Mouse (Mus musculus): ENCODE measurements around the gene Tle3.

Tle3 gene

DNA sequence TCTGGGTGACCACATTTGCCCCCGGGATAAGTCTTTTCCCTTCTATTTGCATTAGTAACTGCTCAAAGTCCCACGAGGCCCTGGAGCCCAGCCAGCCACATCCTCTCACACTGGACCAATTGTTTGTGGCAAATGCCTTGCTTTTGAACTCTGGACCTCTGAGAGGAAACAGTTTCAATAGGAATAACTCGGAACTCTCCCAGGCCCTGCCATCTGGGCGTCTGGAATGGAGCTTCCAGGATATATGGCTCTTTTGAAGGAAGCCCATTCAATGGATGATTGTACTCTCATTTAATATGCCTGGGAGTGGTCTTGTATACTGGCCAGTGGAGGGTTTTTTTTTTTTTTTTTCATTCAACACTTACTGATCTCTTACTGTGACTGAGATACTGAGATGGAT is 21.0 kb upstream of the Tle3 start:
- peak; percentile 82 for DNase-seq (ENCODE audit: extremely low read depth, insufficient read length, low spot score)

DNA sequence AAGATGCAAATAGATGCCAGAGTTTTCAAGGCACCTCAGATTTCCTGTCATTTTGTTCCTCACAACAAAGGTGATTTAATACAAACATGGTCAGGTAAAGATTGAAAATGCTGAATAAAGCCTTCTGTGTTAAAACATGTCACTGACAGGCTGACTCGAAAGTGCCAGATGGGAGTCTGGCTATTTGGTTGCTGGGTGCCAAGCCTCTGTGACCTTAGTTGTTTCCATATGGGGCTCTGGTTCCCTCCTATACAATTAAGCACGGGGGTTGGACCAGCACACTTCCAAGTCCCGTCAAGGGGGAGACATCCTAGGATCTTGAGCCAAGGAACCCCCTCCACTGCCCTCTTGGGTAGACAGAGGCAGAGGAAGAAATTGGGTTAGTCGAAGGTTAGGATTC is 13.2 kb upstream of the Tle3 start:
- no peak for DNase-seq (ENCODE audit: extremely low read depth, insufficient read length, low spot score)

DNA sequence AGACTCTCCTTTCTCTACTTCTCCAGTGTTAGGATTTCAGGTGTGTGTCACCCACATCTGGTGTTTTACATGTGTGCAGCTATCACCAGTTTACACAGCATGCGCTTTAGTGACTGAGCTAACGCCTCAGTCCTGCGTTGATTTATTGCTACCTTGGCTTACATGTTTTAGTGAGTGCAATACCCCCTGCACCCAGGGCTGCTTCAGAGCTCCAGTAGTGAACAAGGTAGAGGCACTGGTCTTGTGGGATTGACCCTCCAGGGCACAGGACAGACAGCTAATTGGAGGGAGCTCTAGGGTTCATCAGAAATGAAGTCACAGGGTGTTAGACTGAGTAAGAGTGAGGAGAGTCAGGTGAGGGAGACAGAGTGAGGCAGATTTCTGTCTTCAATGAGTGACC is 12.4 kb upstream of the Tle3 start:
- no peak for DNase-seq (ENCODE audit: extremely low read depth, insufficient read length, low spot score)

DNA sequence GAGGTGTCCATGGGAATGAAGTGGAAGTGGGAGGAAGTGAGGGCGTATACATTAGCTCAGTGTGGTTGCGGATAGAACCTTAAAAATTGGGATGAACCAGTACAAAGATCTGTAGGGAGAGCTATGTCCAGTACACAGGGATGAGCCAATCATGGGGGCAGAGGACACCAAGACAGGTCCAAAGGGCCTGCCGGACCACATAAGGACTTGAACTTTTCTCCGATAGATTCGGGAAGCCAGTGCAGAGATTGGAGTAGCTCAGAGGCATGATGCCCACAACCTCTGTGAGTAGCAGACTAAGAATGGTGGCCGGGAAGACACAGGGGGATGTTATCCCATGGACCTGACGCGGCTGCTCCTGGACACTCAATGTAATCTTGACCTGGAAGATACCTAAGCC is 12.0 kb upstream of the Tle3 start:
- DNase-seq (ENCODE audit: extremely low read depth, insufficient read length, low spot score): no peak

DNA sequence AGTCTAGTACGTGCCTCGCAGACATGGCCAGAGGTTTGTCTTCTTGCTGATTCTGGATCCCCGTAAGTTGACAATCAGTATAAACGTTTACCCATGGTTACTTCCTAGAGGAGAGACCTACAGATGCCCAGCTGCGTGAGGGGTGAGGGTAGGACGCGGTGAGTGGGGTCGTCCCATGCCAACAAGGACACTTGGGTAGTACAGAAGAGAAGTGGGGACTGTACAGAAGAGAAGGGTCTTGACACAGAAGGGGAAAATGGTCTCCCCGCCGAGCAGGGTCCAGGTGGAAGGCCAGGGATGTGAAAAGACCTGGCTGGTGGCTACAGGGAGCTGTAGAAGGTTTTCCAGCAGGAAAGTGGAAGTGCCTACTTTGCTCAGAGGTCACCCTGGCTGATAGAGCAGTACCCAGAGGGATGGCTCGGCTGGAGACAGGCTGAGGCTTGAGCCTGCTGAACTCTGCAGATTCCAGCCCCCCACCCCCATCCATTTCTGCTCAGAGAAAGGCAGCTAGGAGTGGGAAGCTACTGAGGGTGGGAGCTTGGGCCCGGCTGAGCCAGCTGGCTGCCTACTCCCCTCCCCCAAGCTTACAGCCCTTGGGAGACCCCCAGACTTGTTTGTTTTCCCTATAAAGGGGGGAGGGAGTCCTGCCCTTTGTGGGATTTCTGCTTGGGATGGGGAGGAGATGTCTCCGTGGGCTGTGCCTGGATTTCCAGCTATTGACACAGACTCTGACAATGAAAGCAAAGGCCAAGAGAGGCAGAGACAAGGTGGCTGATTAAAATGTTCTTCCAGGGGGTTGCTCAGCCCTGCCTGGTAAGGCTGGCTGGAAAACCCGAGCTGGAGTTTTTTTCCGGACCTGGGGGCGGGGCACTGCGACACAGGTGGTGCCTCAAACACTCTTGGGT is 11.2 kb upstream of the Tle3 start:
- DNase-seq (ENCODE audit: extremely low read depth, insufficient read length, low spot score): no peak

DNA sequence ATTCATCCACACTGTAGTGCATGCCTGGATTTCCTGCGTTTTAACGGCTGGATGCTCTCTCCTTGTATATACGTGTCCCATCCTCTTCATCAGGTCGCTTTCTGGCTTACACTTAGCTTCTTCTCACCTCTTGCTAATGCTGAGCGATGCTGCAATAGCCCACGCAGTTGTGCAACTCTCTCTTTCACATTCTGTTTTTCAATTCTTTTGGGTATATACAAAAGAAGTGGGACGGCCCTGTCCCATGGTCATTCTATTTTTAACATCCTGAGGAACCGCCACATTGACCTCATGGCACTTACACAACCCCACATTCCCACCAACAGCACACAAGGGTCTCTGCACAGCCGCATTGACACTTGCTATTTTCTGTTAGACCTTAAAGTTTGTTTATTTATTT is 9.0 kb upstream of the Tle3 start:
- DNase-seq (ENCODE audit: extremely low read depth, insufficient read length, low spot score): no peak

DNA sequence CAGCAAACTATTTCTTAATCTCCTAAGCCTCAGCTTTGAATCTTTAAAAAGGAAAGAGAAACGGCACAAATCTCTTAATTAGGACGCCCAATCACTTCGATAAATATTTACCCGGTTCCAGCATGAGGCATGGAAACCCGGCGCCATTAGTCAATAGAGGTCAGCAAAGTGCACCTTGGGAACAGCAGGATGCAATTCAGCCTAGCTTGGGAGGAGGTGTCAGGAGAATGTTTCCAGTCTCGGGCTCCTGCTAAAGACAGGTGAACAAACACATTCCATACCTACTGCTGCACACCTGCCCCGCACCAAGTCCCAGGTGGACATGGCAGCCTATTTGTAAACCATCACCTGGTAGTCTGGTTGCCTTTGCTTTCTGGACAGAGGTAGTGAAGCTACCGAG is 6.1 kb upstream of the Tle3 start:
- DNase-seq (ENCODE audit: extremely low read depth, insufficient read length, low spot score): no peak

DNA sequence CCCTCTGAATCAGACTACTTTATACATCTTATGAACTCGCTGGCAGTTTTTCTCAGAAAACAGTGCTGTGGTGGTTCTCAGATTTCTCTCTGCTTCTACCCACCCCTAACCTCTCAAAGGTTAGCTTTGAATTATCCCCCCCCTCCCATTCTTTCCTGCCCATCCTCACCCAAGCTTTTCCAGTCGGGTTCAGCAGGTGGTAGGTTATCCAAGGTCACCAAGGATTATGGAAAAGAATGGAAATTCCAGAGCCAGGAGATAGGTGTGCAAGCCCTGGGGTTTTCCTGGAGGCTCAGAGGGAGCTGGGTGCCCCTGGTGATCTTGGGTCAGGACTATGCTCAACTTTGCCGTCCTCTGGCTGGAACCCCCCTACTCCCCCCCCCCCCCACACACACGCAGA is 5.0 kb upstream of the Tle3 start:
- DNase-seq (ENCODE audit: extremely low read depth, insufficient read length, low spot score): no peak

DNA sequence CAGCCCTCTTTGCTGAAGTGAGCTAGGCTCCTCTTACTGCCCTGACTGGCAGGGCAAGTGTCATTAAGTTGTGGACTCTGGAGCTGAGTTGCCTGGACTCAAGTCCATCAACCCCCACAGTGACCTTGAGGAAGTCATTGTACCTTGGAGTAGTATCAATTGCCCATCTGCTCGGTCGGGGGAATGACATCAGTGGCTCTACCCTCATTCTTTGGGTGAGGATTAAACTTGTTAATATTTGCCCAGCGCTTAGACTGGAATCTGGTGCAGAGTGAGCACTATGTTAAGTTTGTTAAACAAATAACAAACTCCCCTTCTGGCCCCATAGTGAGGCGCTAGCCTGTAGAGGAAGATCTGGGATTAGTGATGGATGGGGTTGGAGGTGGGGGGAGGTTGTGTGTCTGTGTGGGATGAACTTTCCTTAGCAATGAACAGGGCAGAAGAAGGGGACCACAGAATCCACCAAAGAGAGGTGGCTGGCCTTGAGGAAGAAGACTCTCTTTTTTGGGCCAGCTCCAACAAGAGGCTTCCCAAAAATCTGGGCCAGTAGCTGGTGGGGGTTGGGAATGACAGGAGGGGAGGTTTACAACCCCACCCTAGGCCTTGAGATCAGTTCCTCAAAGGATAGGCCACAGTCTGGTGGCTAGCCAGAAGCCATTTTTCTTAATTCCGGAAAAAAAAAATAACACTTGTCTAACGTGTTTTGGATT is 4.2 kb upstream of the Tle3 start:
- no peak for DNase-seq (ENCODE audit: extremely low read depth, insufficient read length, low spot score)

DNA sequence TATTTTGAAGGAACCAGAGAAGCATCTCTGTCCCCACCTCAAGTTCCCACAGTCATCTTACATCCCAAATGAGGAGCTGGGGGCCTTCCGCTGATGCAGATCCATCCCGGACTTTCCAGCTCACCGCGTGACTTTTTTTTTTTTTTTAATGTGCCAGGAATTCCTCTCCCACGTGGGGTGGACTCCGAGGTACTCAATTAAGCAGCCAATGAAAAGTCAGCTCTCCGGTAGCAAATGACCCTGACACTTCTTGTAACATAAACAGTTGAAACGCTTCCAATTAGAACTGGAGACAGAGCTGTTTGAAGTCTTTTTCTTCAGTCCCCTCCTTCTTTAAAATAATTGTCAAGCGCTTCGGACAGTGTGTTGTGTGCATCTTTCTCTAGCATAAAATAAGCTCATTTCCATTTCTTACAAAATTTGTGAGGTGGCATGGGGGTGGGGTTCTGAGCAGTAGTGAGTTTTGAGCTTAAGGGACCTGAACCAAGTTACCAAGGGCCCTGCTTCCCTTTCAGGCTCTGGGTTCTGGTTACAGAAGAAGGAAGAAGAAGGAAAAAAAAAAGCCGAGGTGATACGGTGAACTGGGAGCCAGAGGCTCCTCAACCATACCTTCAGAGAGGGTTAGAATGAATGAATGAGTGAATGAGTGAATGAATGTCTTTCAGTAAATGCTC is 3.5 kb upstream of the Tle3 start:
- DNase-seq (ENCODE audit: extremely low read depth, insufficient read length, low spot score): peak; percentile 75

DNA sequence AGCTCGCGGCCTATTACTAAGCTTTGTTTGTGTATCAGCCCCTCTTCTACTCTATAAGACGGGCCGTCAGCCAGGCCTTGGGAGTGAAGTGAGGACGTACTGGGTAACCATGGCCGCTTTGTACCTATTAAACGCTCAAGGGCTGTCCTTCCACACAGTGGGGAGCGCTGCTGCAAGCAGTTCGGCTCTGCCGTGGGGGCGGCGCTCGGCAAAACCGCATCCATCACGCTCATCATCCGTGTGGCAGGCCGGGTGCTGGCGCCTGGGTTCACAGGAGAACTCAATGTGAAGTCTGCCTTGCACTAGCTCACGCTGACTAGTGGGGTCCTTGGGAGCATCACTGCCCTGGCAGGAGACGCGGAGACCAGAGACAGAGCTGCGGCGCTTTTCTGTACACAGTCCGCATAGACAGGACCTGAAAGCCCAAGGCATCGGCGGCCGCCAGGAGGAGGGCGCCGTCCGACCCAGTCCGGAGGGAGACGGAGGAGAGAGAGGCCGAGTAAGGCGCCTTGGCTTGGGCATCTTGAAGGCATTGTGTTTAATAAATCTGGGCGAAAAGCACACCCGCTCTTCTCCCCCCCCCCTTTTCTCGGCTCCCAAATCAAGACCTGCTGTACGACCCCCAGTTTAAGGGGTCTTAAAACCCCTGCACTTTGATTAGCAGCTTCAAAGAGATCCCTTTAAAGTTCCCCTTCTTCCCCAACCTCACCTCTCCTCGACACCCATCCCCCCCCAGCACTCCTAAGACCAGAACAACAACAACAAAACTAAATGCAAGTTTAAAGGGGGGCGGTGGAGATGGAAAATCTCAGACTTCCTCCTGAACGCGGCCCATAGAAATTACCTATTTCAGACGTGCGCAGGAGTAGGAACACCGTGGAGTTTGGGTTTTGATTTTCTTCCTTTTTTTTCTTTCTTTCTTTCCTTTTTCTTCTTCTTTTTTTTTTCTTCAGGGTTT is 2.6 kb upstream of the Tle3 start:
- DNase-seq (ENCODE audit: extremely low read depth, insufficient read length, low spot score): peak; percentile 84

DNA sequence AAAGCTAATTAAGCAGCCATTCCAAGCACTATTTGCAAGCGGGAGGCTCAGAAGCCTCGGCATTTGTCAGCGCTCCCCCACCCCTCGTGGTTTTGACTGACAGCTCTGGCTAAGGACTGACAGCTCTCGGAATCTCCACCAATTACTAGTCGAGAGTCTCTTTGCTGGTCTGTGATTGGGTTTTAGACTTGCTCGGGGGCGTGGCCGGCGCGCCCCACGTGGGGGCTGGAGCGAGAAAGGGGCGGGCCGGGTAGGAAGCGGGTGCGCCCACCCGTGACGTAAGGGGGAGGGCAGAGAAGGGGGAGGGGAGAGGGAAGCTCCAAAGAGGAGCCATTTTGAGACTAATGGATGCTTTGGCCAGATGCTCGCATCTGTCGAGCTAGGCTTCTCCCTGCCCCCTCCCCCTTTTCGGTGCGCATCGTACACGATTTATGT is 1.7 kb upstream of the Tle3 start:
- DNase-seq (ENCODE audit: extremely low read depth, insufficient read length, low spot score): peak; percentile 96

DNA sequence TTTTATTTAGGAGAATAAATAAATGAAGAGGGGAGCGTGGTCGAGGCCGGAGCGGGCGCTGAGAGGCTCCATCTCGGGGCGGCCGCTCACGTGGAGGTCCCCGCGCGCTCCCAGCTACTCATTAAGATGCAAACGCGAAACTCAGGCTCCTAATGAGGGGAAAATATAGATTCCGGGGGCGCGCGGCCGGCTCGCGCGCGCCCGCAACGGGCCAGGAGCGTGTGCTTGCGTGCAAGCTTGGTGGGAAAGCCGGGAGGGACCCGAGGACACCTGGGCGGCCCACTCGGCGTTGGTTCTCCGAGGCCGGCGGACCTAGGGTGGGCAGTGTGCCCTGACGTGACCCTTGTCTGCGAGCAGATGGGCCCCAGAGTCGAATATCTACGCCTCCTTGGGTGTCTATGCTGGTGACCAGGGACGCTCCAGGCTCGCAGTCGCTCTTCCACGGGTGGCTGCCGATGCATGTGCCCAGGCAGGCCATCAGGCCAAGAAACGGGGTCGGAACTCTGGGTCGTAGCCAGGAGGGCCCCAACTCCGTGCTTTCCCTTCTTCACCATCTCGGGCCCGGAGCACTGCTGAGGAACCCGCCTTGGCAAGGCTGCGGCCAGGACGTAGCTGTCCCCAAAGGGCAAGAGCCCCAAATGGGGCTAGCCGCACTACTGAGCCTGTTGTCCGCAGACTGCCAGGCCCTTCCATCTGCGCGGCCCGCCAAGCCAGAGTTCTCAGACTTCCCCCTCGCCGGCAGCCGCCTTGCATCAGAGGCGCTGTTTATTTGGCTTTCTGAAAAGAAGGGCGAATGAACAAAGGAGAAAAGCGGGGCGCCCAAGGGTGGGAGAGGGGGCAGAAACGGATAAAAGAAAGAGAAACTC is 1.0 kb upstream of the Tle3 start:
- DNase-seq (ENCODE audit: extremely low read depth, insufficient read length, low spot score): peak; percentile 83

DNA sequence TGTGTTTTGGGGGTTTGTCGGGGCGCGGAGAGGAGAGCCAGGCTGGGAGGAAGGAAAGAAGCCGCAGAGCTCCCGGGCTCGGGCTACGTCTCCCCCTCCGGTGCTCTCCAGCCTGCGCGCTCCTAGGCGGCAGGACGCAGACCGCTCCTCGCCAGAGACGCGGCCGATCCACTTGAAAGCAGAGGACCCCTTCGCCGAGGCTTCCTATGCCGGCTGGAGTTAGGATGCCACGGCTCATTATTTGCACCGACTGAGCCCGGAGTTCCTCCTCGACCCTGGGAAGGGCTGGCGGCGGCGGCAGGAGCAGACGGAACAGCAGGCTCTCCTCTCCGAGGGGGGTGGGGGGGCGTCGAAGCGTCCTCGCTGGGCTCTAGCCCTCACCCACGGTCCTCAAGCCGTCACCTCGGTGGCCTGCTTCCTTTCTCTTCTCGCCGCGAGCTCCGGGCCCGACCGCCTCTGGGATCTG is 377 bp downstream of the Tle3 start:
- DNase-seq (ENCODE audit: extremely low read depth, insufficient read length, low spot score): no peak

DNA sequence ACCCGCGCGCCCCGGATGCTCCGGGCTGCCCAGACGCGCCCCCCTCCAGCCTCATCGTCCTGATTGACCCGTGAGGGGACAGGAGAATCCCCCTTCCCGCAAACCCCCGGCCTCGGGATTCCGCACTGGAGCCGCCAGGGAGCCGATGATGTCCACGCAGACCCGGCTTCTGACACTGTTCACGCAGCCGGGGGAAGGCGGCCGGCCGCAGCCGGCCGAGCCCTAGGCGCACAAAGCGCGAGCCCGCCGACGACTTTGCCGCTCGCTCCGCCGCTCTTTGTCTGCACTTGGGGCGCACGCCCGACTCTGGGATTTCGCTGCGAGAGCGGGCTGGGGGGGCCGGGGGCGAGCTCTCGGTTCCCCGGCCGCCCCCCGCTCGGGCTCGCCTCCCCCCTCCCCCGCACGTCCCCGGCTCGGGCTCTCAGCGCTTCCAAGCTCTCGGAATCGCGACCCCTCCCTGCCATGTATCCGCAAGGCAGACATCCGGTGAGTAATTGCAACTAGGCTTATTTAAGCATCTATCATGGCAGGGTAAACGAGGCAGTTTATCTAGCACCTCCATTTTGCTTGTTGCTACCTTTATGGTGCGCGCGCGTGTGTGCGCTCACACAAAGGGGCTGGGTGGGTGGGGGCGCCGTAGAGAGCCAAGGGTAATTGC is 939 bp downstream of the Tle3 start:
- peak; percentile 64 for DNase-seq (ENCODE audit: extremely low read depth, insufficient read length, low spot score)

DNA sequence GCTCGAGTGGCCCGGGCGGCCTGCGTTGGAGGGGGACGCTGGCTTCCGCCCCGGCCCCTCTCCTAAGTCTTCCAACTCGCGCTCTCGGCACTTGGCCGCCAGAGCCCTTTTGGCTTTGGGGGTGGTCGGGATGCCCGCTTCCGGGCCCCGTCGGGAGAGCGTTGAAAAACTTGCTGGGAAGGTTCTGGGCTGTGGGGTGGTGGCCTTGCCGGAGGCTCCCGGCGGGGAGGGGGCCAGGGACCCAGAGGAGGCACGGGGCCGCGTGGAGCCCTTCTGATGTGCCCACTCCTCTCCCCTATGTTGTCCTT is 1.4 kb downstream of the Tle3 start:
- DNase-seq (ENCODE audit: extremely low read depth, insufficient read length, low spot score): peak; percentile 55

DNA sequence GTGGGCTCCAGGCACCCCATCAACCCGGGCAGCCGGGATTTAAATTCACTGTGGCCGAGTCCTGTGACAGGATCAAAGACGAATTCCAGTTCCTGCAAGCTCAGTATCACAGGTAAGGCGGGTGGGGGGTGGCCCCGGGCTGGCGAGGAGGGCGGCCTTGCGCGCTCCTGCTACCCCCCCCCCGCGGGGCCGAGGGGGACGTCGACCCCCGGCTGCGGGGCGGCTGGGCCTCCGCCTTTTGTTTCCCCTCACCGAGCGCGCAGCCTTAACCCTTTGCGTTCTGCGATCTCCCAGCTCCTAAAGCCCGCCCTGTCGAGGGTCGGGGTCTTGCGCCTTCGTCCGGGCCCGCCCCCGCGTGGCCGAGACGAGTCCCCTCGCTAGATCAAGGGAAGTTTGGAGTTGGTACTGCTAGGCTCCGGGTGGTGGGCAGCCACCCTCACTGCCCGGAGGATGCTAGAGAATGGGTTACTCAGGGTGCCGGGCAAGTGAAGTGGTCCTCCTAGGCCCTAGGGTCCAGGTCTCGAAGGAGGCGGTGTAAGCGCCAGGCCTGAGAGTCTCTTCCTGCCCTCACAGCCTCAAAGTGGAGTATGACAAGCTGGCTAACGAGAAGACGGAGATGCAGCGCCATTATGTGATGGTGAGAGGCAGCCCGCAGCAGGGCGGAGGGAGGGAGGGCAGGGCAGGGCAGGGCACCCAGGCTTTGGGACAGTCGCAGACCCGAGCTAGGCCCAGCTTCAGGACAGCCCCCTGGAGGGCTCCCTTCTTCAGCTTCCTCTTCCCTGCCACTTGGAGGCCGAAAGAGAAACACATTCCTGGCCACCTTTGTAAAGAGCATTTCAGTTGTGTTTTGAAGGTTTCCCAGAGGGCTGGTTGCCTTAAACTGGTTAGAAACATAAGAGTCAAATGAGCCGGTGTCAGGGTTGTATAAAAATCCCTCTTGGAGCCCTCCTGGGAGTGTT is 2.1 kb downstream of the Tle3 start:
- DNase-seq (ENCODE audit: extremely low read depth, insufficient read length, low spot score): peak; percentile 64

DNA sequence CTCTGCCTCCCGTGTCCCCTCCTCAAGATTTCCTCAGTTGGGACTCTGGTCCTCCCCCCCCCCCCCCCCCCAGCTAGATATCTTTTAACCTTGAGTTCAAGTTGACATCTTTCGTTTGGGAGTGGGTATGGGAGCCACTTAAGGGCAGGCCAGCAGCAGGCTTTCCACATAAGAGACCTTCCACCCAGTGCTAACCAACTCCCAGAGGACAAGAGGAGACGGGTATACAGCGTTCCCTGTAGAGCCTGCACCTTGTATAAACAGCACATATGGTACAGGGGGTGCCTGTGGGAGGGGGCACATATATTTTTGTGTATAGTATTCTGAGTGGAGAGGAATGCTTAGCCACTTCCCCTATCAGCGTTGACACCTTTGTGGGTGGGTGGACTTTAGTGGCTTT is 2.8 kb downstream of the Tle3 start:
- DNase-seq (ENCODE audit: extremely low read depth, insufficient read length, low spot score): no peak

All from 3134 (cell line).